Mouse (Mus musculus) bone marrow macrophage, adult 2 months (primary cell): ENCODE measurements around the gene Castor1.

Experiments
- CTCF ChIP-seq: IDR thresholded peaks from 2 replicates; pipeline ENCODE4 v1.5.1; 2012; ENCODE audit warnings: low read depth, mild to moderate bottlenecking, low read length, moderate library complexity
- POLR2A ChIP-seq: IDR thresholded peaks from 2 replicates; pipeline ENCODE4 v1.6.1; 2012; ENCODE audit warnings: mild to moderate bottlenecking, low read depth, low read length, borderline replicate concordance

DNA sequence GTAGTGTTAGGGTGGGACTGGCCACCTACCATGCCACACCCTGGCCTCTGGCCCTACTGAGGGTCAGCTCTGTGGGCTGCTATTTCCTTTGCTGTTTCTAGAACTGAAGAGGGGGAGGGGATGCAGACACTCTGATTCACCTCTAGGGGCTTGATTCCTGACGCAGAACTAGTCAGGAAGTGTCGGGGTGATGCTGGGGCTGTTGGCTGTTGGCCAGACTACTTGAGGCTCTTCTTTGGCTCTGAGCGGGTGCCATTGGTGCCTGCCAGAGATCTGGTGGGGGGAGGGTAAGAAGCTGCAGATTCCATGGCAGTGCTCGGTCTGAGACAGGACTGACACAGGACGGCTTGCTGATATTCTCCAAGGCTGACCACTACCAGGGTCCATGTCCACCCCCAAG, 43.9 kb downstream of the Castor1 start:
- TF ChIP-seq POLR2A (no peak), CTCF (no peak)
